Mouse (Mus musculus) spleen, adult 2 months (tissue): ENCODE data around the gene Ilk. TPM values are rescaled to one million over a fixed set of nuclear protein-coding genes. Genes with fewer than 3 reads are reported as not detected.

Source experiments
- DNase-seq, 2 experiments: peaks; one replicate each; pipeline versions ENCODE4 v3.0.0 to v3.0.0-alpha.2; 2012 to 2021; ENCODE audit warnings: low spot score in 2 of 2, low read depth in 1 of 2
- H3K27ac ChIP-seq: fragments of 200-500 bp; 2 replicates; pipeline ENCODE4 v1.5.1; 2012; ENCODE audit warnings: low read length, inconsistent platforms; ENCODE audit not compliant: insufficient read depth
- H3K27me3 ChIP-seq: fragments of 200-500 bp; 2 replicates; pipeline ENCODE4 v1.6.1; 2012; ENCODE audit warnings: mild to moderate bottlenecking, moderate library complexity, low read length, inconsistent platforms; ENCODE audit not compliant: control insufficient read depth, insufficient read depth
- H3K36me3 ChIP-seq: fragments of 200-500 bp; 2 replicates; pipeline ENCODE4 v1.6.1; 2012; ENCODE audit warnings: mild to moderate bottlenecking, low read length, inconsistent platforms; ENCODE audit not compliant: control insufficient read depth, insufficient read depth
- H3K4me1 ChIP-seq: fragments of 200-500 bp; 2 replicates; pipeline ENCODE4 v1.6.1; 2011; ENCODE audit warnings: inconsistent platforms; ENCODE audit not compliant: control insufficient read depth, insufficient read depth, insufficient read length
- H3K4me3 ChIP-seq: fragments of 200-500 bp; 2 replicates; pipeline ENCODE4 v1.5.1; 2011; ENCODE audit warnings: mild to moderate bottlenecking, inconsistent platforms; ENCODE audit not compliant: insufficient read depth, insufficient read length; ENCODE audit errors: extremely low read depth
- CTCF ChIP-seq: fragments of 200-500 bp; IDR thresholded peaks from 2 replicates; pipeline ENCODE4 v1.5.1; 2011; ENCODE audit warnings: mild to moderate bottlenecking, inconsistent platforms; ENCODE audit not compliant: insufficient read depth, insufficient read length, insufficient replicate concordance; ENCODE audit errors: extremely low read depth
- POLR2A ChIP-seq: fragments of 200-500 bp; IDR thresholded peaks from 2 replicates; pipeline ENCODE4 v1.6.1; 2011; ENCODE audit warnings: low read depth, low read length, inconsistent platforms
- WGBS: fragments of 180-500 bp; shearing (Covaris S2); methylation state at CpG from one replicate; pipeline ENCODE4 v1.1.7; 2018; 5-methylcytosine and 5-hydroxymethylcytosine counted together
- polyA plus RNA-seq: library from polyadenylated mRNA; depleted of rRNA; stranded (reverse); fragments of >200 nt; gene quantifications from 2 replicates; pipeline ENCODE4 v1.2.3, GENCODE M21; 2012

The Ilk gene
- polyA plus RNA-seq, 1 experiment: 89.5 TPM

DNA sequence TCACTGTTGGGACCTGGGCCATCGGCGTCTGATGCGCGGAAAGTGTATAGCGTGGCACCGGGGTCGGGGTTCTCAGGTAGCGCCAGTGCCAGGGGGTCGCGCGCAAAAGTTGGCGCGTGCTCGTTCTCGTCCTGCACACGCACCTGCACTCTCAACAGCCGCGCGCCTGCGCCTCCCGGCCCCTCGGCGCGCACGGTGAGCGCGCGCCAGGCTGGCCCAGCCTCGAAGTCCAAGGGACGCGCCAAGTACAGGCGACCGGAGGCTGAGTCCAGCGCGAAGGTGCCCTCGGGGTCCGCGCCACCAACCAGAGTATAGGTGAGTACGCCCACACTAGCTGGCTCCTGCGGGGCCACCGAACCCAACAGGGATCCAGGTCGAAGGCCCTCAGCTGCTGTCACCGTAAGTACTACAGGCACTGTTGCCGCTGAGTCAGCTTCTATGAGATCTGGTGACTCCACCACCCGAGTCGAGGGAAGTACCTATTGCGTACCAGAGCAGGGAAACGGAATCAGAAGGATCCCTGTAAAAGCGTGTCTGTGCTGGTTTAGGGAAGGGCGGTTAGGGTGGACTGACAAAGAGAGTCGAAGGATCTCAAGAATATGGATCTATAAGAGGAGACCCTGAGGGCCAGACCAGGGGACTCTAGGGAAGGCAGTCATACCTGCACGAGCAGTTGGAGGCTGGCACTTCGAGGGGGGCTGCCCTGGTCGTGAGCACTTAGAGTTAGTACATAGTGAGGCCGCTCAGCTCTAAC, 26.3 kb downstream of the Ilk start:
- no peak for DNase-seq
- no peaks in the 10 kb centered on the region for H3K36me3 ChIP-seq
- no peak overlapping the region for H3K27ac ChIP-seq
- no peaks in the 10 kb centered on the region; the same call in 1 of the 2 replicates for H3K4me1 ChIP-seq
- H3K27me3 ChIP-seq: 0 out of 2 replicates have a peak, but pooled peaks cover 2% of the 10 kb centered on the region
- TF ChIP-seq CTCF: no peak
- TF ChIP-seq POLR2A: no peak
- 58% methylated on average over 55 of the region's 55 CpGs for WGBS
- H3K4me3 ChIP-seq: no peak overlapping the region

GRCm38 (mm10) chr7:105764331-105764730, 27.9 kb downstream of the Ilk start:
- WGBS: 91% methylated on average over 11 of the region's 11 CpGs
- Histone ChIP-seq H3K4me1 (no peaks in the 10 kb centered on the region; the same call in 1 of the 2 replicates), H3K27me3 (0 out of 2 replicates have a peak, but pooled peaks cover 2% of the 10 kb centered on the region), H3K36me3 (no peaks in the 10 kb centered on the region), H3K4me3 (no peak overlapping the region), H3K27ac (no peak overlapping the region)
- DNase-seq: no peak
- TF ChIP-seq POLR2A (no peak), CTCF (no peak)

GRCm38 (mm10) chr7:105767729-105768165, 31.4 kb downstream of the Ilk start:
- Histone ChIP-seq H3K27ac (peak overlapping the region; percentile 40), H3K36me3 (no peaks in the 10 kb centered on the region), H3K27me3 (no peaks in the 10 kb centered on the region), H3K4me3 (no peak overlapping the region), H3K4me1 (no peaks in the 10 kb centered on the region; the same call in 1 of the 2 replicates)
- WGBS: 32% methylated on average over 6 of the region's 6 CpGs
- no peak for TF ChIP-seq CTCF
- TF ChIP-seq POLR2A: no peak
- DNase-seq: no peak

GRCm38 (mm10) chr7:105769959-105770358, 33.6 kb downstream of the Ilk start:
- H3K36me3 ChIP-seq: no peaks in the 10 kb centered on the region
- 91% methylated on average over 3 of the region's 3 CpGs for WGBS
- DNase-seq: no peak
- no peak overlapping the region for H3K4me3 ChIP-seq
- TF ChIP-seq CTCF (no peak), POLR2A (no peak)
- no peaks in the 10 kb centered on the region; the same call in 1 of the 2 replicates for H3K4me1 ChIP-seq
- H3K27me3 ChIP-seq: no peaks in the 10 kb centered on the region
- H3K27ac ChIP-seq: no peak overlapping the region

DNA sequence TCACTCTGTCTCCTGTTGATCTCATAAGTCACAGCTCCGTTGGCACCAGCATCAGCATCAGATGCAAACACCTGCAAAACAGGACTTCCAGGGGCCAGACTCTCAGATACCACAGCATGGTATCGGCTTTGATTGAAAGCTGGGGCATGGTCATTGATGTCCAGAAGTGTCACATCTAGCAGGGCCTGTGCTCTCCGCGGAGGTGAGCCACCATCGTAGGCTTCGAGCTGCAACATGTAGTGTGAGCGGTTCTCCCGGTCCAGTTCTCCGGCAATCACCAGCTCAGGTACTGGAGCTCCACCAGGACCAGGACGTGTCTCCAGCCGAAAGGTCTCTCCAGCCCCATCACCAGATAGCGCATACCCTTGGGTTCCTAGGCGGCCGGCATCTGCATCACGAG, 35.9 kb downstream of the Ilk start:
- TF ChIP-seq POLR2A (no peak), CTCF (no peak)
- no peaks in the 10 kb centered on the region for H3K27me3 ChIP-seq
- no peak for DNase-seq
- H3K4me3 ChIP-seq: no peak overlapping the region
- no peaks in the 10 kb centered on the region for H3K36me3 ChIP-seq
- peaks cover 1% of the 10 kb centered on the region; the same call in 1 of the 2 replicates for H3K4me1 ChIP-seq
- 93% methylated on average over 15 of the region's 15 CpGs for WGBS
- H3K27ac ChIP-seq: no peak overlapping the region

GRCm38 (mm10) chr7:105773041-105773440, 36.6 kb downstream of the Ilk start:
- peaks cover 7% of the 10 kb centered on the region; the same call in 1 of the 2 replicates for H3K4me1 ChIP-seq
- TF ChIP-seq CTCF (no peak), POLR2A (no peak)
- 81% methylated on average over 5 of the region's 5 CpGs for WGBS

GRCm38 (mm10) chr7:105774661-105775060, 38.3 kb downstream of the Ilk start:
- Histone ChIP-seq H3K4me1 (peaks cover 15% of the 10 kb centered on the region; the same call in 1 of the 2 replicates), H3K4me3 (no peak overlapping the region), H3K27ac (no peak overlapping the region), H3K36me3 (no peaks in the 10 kb centered on the region), H3K27me3 (no peaks in the 10 kb centered on the region)
- TF ChIP-seq POLR2A (no peak), CTCF (no peak)
- no peak for DNase-seq
- 83% methylated on average over 8 of the region's 8 CpGs for WGBS

More at GRCm38 (mm10) chr7:105773041-105773440, 36.6 kb downstream of the Ilk start:
- Histone ChIP-seq H3K36me3 (no peaks in the 10 kb centered on the region), H3K4me3 (no peak overlapping the region), H3K27ac (no peak overlapping the region), H3K27me3 (no peaks in the 10 kb centered on the region)
- no peak for DNase-seq
